Mouse (Mus musculus) inflammation-experienced regulatory T-cells, adult 6 months (primary cell): Measurements from ENCODE around the gene Ceacam3. TPM values are rescaled to one million over a fixed set of nuclear protein-coding genes. Genes with fewer than 3 reads are reported as not detected.
"Not testable (repeated sequence)": the region's sequence is repeated elsewhere in the genome, so short reads cannot be mapped to it uniquely, and the experiment has no call there.

Experiments used
- ATAC-seq: one replicate; pipeline ENCODE4 v1.8.0; 2017
- polyA plus RNA-seq, 3 experiments: library from polyadenylated mRNA; unstranded; fragments of 100-300 nt; shearing (Covaris generic); gene quantifications; one replicate each; pipeline ENCODE4 v1.2.1; 2017

The Ceacam3 gene
- under 1 TPM in 1 of 3 experiments, not detected in 2; 0.11 TPM for polyA plus RNA-seq

GRCm38 (mm10) chr7:17149931-17150330 is at the start of gene Ceacam3:
Ceacam3 (plus strand) TSS chr7:17150282.
- no peak for ATAC-seq

- ATAC-seq = not testable (repeated sequence)
Observed at GRCm38 (mm10) chr7:17101631-17102030, 48.5 kb upstream of the Ceacam3 start.

GRCm38 (mm10) chr7:17135307-17135706 is 14.8 kb upstream of the Ceacam3 start:
- ATAC-seq = peak; percentile 82

GRCm38 (mm10) chr7:17155634-17156033 is 5.6 kb downstream of the Ceacam3 start:
- ATAC-seq = peak; percentile 61

- ATAC-seq = peak; percentile 88
Observed at GRCm38 (mm10) chr7:17156885-17157677, 7.0 kb downstream of the Ceacam3 start.

GRCm38 (mm10) chr7:17159011-17159410 is 8.9 kb downstream of the Ceacam3 start:
- ATAC-seq = no peak

GRCm38 (mm10) chr7:17171827-17172226 is 21.7 kb downstream of the Ceacam3 start:
- ATAC-seq = no peak

GRCm38 (mm10) chr7:17203177-17203576 is 53.1 kb downstream of the Ceacam3 start, which contains the start of gene Psg29:
Psg29 (plus strand) TSS chr7:17203477.
- no peak for ATAC-seq

GRCm38 (mm10) chr7:17205530-17206184 is 55.6 kb downstream of the Ceacam3 start:
- ATAC-seq = no peak

Other genes with a start within 250 kb of the Ceacam3 start
- 1 to 10 TPM; 4.3 to 8.2 (median 7.1) TPM for gene Ptgir, start 243.8 kb upstream of the Ceacam3 start, polyA plus RNA-seq
- 100 to 1,000 TPM in 2 of 3 experiments, 10 to 100 TPM in 1; 51.8 to 255 (median 105) TPM for gene Calm3, start 226.2 kb upstream of the Ceacam3 start, polyA plus RNA-seq
- gene Pnmal2, start 205.6 kb upstream of the Ceacam3 start, polyA plus RNA-seq = not detected
- gene Pnmal1, start 190.6 kb upstream of the Ceacam3 start, polyA plus RNA-seq = not detected
- gene Gm42372, start 167.2 kb upstream of the Ceacam3 start, polyA plus RNA-seq = 1 to 10 TPM; 3.7 to 5.7 (median 5.2) TPM
- under 1 TPM in 2 of 3 experiments, not detected in 1; 0.09 to 0.15 TPM for gene Ccdc8, start 157.6 kb upstream of the Ceacam3 start, polyA plus RNA-seq
- gene Ppp5c, start 122.4 kb upstream of the Ceacam3 start, polyA plus RNA-seq = 10 to 100 TPM; 55.1 to 67.1 (median 62.0) TPM
- gene Hif3a, start 87.9 kb upstream of the Ceacam3 start, polyA plus RNA-seq = under 1 TPM in 2 of 3 experiments, not detected in 1; 0.42 to 0.47 TPM
- gene Psg16, start 76.2 kb upstream of the Ceacam3 start, polyA plus RNA-seq = 1 to 10 TPM in 2 of 3 experiments, not detected in 1; 1.2 to 1.5 TPM
- gene Psg29, start 53.2 kb downstream of the Ceacam3 start, polyA plus RNA-seq = not detected